In genomic region chr7:51247695-51248094, GRCm38 (mm10) we compare ENCODE assay signal across 28 mouse cellular contexts.
"Had no signal": no experiment of that assay in that cellular context is flagged by ENCODE, and none has a peak within 500 bp of the region (broad histone marks: within the 10 kb centered on the region; RNA-seq: fewer than 3 reads in every experiment).

No protein-coding gene starts in this region.

- H3K4me1 ChIP-seq: embryonic facial prominence, embryonic 12.5 days; embryonic facial prominence, embryonic 13.5 days; embryonic facial prominence, embryonic 15.5 days; forebrain, embryonic 10.5 days; forebrain, embryonic 12.5 days; forebrain, embryonic 13.5 days; forebrain, embryonic 15.5 days had no signal

- H3K9ac ChIP-seq: embryonic facial prominence, embryonic 12.5 days; embryonic facial prominence, embryonic 13.5 days; embryonic facial prominence, embryonic 15.5 days; forebrain, embryonic 12.5 days; forebrain, embryonic 13.5 days; forebrain, embryonic 15.5 days; forebrain, postnatal 0 days had no signal

- H3K27me3 ChIP-seq: embryonic facial prominence, embryonic 12.5 days; embryonic facial prominence, embryonic 13.5 days; embryonic facial prominence, embryonic 15.5 days; forebrain, embryonic 12.5 days; forebrain, embryonic 13.5 days; forebrain, embryonic 15.5 days had no signal

- ATAC-seq: forebrain, embryonic 13.5 days; forebrain, embryonic 14.5 days; forebrain, embryonic 15.5 days; forebrain, embryonic 16.5 days; forebrain, postnatal 0 days had no signal

- H3K9me3 ChIP-seq: embryonic facial prominence, embryonic 10.5 days; embryonic facial prominence, embryonic 12.5 days; embryonic facial prominence, embryonic 13.5 days; embryonic facial prominence, embryonic 15.5 days; forebrain, embryonic 10.5 days; forebrain, embryonic 12.5 days; forebrain, embryonic 13.5 days; forebrain, embryonic 15.5 days had no signal

- H3K27ac ChIP-seq: embryonic facial prominence, embryonic 10.5 days; embryonic facial prominence, embryonic 12.5 days; embryonic facial prominence, embryonic 13.5 days; embryonic facial prominence, embryonic 15.5 days; forebrain, embryonic 10.5 days; forebrain, embryonic 12.5 days; forebrain, embryonic 13.5 days; forebrain, embryonic 15.5 days; gastrocnemius, adult 2 months had no signal

- H3K4me3 ChIP-seq: embryonic facial prominence, embryonic 10.5 days; embryonic facial prominence, embryonic 12.5 days; embryonic facial prominence, embryonic 13.5 days; embryonic facial prominence, embryonic 15.5 days; erythroblast, embryonic 14.5 days; forebrain, embryonic 10.5 days; forebrain, embryonic 12.5 days; forebrain, embryonic 13.5 days; forebrain, embryonic 15.5 days; gastrocnemius, adult 2 months had no signal

- H3K36me3 ChIP-seq: embryonic facial prominence, embryonic 10.5 days; embryonic facial prominence, embryonic 12.5 days; embryonic facial prominence, embryonic 13.5 days; embryonic facial prominence, embryonic 15.5 days; forebrain, embryonic 10.5 days; forebrain, embryonic 12.5 days; forebrain, embryonic 15.5 days had no signal

- DNase-seq: cerebellum, adult 18-20 months; cerebellum, adult 2 months; cerebellum, adult 8-10 months; cerebellum, adult 9-10 months; cerebellum, adult 9-11 months; cerebellum, postnatal 10 days; cerebellum, postnatal 14 days; cerebellum, postnatal 25 days; cerebellum, postnatal 36 days; forebrain, postnatal 0 days; gastrocnemius, adult 2 months; gastrocnemius, postnatal 10 days; gastrocnemius, postnatal 14 days; gastrocnemius, postnatal 25 days; gastrocnemius, postnatal 36 days; heart, adult 11 months; heart, adult 18-20 months had no signal

- H3K4me2 ChIP-seq: embryonic facial prominence, embryonic 12.5 days; embryonic facial prominence, embryonic 13.5 days; embryonic facial prominence, embryonic 15.5 days; forebrain, embryonic 12.5 days; forebrain, embryonic 13.5 days; forebrain, embryonic 15.5 days had no signal
